Mouse (Mus musculus) left cerebral cortex, adult 8-10 months (tissue): Measurements from ENCODE around the gene Dpf1. TPM values are rescaled to one million over a fixed set of nuclear protein-coding genes. Genes with fewer than 3 reads are reported as not detected.

ENCODE experiments used
- DNase-seq, 2 experiments: peaks; one replicate each; pipeline ENCODE4 v3.0.0; 2022; ENCODE audit warnings: low spot score in 2 of 2
- total RNA-seq, 4 experiments: library from RNA; stranded (reverse); gene quantifications; 2 replicates each; pipeline ENCODE4 v1.2.4; 2022

Dpf1 gene
- total RNA-seq, 4 experiments from 2014 or later: 87.4 to 112 (median 99.7) TPM

DNA sequence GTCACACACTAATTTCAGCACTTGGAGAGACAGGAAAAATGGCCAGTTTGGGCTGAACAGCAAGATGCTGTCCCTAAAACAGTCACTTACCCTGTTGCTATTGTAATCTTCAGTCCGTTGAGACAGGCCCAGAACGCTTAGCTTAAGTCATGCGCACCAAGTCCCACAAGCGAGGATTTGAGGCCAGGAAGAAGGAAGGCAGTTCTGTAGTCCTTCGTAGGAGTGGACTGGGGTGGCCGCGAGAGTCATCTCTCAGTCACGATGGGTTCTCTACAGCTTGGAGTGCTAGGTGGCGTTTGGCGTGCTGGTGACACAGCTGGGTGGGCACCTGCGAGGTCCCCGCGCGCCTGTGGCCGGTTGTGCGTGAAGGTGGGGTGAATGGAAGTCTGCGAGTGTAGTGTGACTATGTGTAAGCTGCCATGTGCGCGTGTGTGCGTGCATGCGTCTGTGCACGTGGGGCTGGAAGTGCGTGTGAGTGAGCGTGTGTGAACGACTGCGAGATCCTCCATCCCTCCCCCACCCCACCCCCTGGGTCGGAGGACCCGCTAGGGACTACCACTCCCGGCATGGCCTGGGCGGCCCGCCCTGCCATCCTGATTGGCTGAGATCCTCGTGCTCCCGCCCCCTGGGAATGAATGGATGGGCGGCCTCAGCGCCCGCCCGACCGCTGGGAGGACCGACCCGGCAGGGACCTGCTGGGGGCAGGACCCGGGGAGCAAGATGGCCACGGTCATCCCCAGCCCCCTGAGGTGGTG, 3.8 kb downstream of the Dpf1 start:
- peak; percentile 93 for DNase-seq

- DNase-seq: no peak
These were observed 5.5 kb downstream of the Dpf1 start for GRCm38 (mm10) chr7:29309221-29309721.

DNA sequence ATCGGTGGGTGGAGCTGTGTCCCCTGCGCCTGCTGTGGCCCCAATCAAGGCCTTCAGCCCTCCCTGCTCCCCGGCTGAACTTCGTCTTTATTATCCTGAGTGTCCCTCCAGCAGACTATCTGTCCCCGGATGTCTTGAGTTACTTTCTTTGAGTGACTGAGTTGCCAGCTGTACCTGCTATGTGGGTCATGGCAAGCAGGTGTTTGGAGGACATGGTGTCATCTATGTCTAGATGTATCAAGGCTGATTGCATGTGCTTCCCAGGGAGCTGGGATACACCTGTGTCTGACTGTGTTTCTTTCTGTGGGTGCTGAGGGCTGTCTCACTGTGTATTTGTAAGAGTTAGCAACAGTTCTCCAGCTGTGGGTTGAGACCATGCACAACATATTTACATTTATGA, 6.0 kb downstream of the Dpf1 start:
- no peak for DNase-seq

- no peak for DNase-seq
These were observed 9.3 kb downstream of the Dpf1 start for GRCm38 (mm10) chr7:29313051-29313450.

DNA sequence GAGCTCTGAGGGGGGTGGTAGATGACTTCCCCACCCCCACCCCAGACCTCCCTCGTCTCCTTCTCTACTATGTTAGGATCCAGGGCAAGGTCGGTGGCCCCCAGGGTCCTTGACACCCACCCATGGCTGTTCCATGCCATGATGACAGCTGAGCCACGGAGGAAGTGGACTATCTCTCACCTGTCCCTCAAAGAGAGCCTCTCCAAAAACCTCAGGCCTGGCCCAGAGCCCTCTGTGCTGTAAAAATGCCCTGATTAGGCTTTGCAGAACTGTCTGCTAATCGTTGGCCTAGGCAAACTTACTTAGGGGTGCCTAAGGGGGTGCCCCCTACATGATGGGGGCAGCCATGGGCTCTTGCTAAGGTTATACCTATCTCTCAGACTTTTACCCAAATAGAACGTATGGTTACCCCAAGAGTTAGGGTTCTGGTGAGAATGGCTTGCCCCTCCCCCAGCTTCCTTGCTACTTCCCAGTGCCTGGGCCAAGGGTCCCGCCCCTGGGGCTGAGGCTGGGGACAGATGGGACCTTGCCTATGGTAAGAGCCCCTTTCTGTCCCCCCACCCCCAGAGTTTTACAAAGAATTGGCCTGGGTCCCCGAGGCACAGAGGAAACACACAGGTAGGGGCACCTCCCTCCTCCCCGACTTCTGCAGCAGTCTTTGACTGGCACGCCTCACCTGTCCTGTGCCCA, 10.0 kb downstream of the Dpf1 start:
- DNase-seq: no peak

DNA sequence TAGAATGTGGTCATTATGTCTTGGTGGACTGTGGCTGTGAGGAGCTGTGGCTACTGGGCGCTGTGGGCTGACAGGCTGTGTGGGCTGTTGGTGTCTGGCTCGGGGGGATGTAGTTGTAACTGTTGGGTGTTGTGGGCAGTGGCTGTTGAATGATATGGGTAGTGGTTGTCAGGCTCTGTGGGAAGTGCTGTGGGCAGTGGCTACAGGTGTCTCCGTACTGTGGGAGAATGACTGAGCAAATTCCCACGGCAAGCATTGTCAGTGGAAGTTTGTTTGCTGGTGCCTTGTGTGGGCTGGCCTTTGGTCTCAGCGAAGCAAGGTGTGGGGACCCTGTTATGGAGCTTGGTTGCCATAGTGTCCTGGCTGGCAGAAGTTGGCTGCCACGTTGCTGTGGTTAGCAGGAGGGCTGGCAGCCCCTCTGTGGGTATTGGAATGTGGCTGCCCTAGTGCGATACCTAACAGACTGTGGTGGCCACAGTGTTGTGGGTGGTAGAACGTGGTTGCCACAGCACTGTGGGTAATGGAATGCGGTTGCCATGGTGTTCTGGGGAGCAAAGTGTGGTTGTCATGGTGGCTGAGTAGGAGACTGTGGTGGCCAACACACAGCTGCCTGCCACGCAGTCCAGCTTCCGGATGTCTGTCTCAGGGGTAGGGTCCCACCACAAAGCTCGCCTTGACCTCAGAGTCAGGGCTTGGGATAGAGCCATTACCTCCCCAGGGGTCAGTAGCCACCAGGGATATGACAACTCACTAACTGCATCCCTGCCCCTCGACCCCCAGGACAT, 11.3 kb downstream of the Dpf1 start:
- DNase-seq: peak in 1 of 2 experiments; percentile 84

DNA sequence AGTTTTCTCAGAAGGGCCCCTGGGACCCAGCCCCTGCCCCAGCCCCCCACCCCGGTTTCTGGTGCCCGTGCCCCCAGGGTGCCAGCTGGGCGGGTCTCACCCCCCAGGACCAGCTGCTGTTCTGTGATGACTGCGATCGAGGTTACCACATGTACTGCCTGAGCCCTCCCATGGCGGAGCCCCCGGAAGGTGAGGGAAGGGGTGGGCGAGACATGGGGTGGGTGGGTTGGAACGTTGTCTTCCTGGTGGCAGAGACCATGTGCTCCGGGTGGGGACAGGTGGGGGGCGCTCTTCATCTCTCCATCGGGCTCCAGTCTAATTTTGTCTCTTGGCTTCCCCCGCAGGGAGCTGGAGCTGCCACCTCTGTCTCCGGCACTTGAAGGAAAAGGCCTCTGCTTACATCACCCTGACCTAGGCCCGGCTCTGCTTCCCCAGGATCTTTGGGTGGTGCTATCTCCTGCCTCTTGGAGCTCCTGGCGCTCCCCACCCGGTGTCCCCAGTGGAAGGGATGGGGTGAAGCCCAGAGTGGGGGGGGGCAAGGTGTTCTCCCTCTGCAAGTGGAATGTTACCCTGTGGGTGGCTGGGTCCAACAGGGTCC, 12.5 kb downstream of the Dpf1 start:
- DNase-seq: no peak

DNA sequence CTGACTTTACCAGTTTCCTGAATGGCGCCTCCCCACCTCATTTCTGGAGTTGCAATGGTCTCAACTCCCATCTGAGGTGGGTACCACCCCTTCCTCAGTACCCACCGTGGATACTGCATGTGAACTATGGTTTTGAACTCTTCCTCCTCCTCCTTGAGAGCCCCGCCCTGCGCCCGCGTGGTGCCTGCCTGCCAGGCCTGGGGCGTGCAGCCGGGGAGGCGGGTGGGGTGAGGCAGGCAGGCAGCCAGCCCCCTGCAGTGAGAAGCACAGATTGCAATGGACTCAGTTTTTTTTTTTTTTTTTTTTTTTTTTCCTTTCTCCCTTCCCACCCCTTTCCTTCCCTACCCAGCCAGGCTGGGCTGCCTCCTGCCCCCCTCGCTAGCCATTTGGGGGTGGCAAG, 13.2 kb downstream of the Dpf1 start:
- DNase-seq: peak in 1 of 2 experiments; percentile 85

DNA sequence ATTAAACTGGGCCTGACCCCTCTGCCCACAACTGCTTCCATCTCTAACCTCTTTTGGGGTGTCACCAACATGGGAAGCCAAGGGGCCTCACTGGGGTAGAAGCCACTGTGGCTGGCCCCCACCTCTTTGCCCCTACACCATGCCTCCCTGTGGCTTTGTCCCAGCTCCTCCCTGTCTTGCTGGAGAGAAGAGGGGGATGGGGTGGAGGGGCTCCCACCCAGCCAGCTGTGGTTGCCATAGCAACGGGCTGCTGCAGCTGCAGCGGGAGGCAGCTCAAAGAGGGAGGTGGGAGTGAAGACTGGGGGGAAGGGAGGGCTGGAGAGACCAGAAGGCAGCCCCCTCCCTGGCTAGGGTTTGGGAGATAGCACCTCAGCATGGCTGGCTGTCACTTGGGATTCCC, 13.8 kb downstream of the Dpf1 start:
- DNase-seq: peak in 1 of 2 experiments; percentile 58

GRCm38 (mm10) chr7:29318115-29318911, 14.6 kb downstream of the Dpf1 start:
- peak in 1 of 2 experiments; percentile 81 for DNase-seq

DNA sequence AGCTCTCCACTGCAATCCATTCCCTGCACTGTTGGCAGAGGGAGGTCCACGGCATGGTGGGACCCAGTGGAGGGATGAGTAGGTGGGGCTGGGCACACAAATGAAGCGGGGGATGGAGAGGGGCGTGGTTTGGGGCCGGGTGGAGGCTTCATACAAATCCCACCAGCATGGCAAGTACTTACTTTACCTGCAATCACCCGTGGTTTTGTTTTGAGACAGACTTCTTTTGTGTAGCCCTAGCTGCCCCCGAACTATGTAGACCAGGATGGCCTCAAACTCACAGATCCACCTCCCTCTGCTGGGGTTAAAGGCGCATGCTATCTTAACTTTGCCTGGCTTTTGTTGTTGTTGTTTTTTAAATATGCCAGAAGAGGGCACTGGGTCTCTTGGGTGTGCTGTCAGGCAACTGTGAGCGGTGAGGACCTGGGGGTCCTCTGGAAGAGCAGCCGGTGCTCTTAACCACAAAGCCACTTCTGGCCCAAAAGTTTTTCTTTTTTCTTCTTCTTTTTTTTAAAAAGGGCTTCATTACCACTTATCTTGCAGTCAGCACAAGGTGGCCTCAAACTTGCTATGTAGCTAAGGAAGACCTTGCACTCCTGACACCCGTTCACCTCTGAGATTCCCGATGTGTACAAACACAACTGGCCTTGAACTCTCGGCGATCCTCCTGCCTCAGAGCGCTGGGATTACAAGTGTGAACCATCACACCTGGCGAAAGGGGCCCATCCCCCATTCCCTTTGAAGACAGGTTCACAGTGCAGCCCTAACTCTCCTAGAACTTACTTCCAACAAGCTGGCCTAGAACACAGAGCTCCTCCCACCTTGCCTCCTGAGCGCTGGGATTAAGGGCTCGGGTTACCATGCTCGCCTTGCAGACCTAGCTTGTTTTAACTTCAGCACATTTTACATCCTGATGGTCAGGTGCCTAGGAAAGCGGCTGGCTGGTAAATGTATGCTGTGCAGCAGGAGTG, 15.9 kb downstream of the Dpf1 start:
- no peak for DNase-seq

DNA sequence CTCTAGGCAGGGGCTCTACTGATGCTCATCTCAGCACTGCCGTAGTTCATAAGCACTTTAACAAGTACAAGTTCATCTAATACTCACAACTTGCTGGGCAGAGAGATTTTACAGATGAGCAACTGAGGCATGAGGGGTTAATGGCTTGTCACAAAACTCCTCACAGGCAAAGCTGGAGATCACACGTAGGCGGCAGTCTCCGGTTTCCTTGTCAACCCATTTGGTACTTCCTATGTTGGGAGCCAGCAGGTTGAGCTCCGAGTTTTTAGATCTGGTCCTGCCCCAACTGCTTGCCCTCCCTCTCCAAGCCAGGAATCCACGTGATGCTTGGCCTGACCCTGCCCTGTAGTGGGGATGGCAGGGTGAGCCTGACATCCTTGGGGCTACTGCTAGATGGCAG, 23.3 kb downstream of the Dpf1 start:
- DNase-seq: no peak

- DNase-seq: no peak
These were observed 25.2 kb downstream of the Dpf1 start for GRCm38 (mm10) chr7:29328984-29329383.

DNA sequence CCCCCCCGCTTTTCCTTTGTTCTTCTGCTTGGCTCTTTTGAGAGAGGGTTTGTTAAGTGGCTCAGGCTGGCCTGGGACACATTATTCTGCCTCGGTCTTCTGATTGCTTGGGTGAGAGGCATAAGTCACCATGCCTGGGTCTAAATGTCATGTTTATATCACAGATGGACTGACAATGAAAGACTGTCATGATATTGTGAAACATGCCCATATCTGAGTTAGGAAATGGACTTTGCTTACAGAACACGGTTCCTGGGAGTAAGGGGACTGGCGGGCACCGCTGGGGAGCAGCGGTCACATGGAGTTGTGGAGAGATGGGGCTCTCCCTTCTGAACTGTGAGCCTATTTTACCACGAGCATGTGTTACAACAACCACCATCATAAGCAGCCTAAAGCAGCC, 30.4 kb downstream of the Dpf1 start:
- no peak for DNase-seq

DNA sequence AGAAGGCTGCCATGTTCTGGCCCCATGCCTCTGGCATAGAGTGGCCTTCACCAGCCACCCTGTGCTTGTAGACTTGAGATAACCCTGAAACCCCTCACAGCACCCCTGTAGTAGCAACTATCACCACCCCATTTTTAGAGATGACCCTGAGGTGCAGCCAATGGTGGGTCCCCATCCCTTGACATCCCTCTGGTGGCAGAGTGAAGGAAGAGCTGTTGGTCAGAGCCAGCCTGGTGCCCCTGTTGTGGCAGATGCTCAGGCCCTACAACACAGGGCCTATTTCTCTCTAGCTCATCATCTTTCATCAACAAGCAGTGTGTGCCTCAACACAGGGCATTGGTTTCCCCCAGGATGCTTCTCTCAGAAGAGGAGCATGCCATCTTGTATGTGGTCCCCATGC, 31.5 kb downstream of the Dpf1 start:
- no peak for DNase-seq

GRCm38 (mm10) chr7:29335841-29336671, 32.3 kb downstream of the Dpf1 start:
- no peak for DNase-seq

- no peak for DNase-seq
These were observed 33.1 kb downstream of the Dpf1 start for GRCm38 (mm10) chr7:29336795-29337319.

- no peak for DNase-seq
These were observed 34.0 kb downstream of the Dpf1 start for GRCm38 (mm10) chr7:29337766-29338165.
